Mouse (Mus musculus): ENCODE results near the gene Mc3r. TPM values are rescaled to one million over a fixed set of nuclear protein-coding genes. Genes with fewer than 3 reads are reported as not detected.

The Mc3r gene
- polyA plus RNA-seq, 1 experiment from 2014 or later: not detected

DNA sequence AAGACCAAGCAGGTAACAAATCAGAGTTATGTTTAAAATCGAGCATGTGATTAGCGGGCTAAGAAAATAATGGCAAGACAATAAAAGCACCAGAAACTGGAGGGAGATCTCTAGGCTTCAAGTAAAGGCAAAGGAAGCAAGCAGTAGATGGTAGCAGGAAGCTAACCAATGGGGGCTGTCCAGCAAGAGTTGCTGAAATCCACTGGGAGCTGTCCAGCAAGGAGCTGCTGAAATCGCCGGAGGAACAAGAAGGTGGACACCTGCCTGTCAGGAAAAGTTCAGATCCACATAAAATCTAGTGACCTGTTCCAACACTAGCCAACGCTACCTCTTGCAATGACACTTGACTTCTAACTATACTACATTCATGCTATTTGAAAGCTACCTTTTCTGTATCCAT is 7.3 kb upstream of the Mc3r start:
- Histone ChIP-seq H3K9ac (ENCODE audit: low read depth, low read length) (no peak overlapping the region), H3K36me3 (ENCODE audit: control insufficient read depth, insufficient read depth) (no peaks in the 10 kb centered on the region), H3K4me1 (replicated peaks; ENCODE audit: control insufficient read depth, insufficient read depth, low read length) (no peaks in the 10 kb centered on the region), H3K27me3 (replicated peaks; ENCODE audit: control insufficient read depth, insufficient read depth, low read length) (no peaks in the 10 kb centered on the region), H3K4me2 (replicated peaks; ENCODE audit: low read depth) (no peak overlapping the region), H3K9me3 (ENCODE audit: control insufficient read depth) (no peaks in the 10 kb centered on the region), H3K4me3 (ENCODE audit: low read depth, low read length) (no peak overlapping the region), H3K27ac (ENCODE audit: low read depth, low read length) (no peak overlapping the region)
- no peak for TF ChIP-seq CTCF (IDR thresholded peaks at IDR 0.05; ENCODE audit: low read depth)
- ATAC-seq: no peak
- 13% methylated on average over 5 of the region's 5 CpGs for WGBS

- Histone ChIP-seq H3K4me1 (replicated peaks; ENCODE audit: control insufficient read depth, insufficient read depth, low read length) (no peaks in the 10 kb centered on the region), H3K27ac (ENCODE audit: low read depth, low read length) (no peak overlapping the region), H3K4me2 (replicated peaks; ENCODE audit: low read depth) (no peak overlapping the region), H3K9me3 (ENCODE audit: control insufficient read depth) (no peaks in the 10 kb centered on the region), H3K4me3 (ENCODE audit: low read depth, low read length) (no peak overlapping the region), H3K36me3 (ENCODE audit: control insufficient read depth, insufficient read depth) (no peaks in the 10 kb centered on the region), H3K9ac (ENCODE audit: low read depth, low read length) (no peak overlapping the region), H3K27me3 (replicated peaks; ENCODE audit: control insufficient read depth, insufficient read depth, low read length) (0 out of 2 replicates have a peak, but pooled peaks cover 7% of the 10 kb centered on the region)
- TF ChIP-seq CTCF (IDR thresholded peaks at IDR 0.05; ENCODE audit: low read depth): no peak
- ATAC-seq: no peak
- 33% methylated on average over 8 of the region's 8 CpGs for WGBS
Observed at GRCm38 (mm10) chr2:172245497-172245896, 2.8 kb upstream of the Mc3r start.

DNA sequence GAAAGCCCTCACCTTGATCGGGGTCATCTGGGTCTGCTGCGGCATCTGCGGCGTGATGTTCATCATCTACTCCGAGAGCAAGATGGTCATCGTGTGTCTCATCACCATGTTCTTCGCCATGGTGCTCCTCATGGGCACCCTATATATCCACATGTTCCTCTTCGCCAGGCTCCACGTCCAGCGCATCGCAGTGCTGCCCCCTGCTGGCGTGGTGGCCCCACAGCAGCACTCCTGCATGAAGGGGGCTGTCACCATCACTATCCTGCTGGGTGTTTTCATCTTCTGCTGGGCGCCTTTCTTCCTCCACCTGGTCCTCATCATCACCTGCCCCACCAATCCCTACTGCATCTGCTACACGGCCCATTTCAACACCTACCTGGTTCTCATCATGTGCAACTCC is 1.0 kb downstream of the Mc3r start:
- 0 out of 2 replicates have a peak, but pooled peaks cover 7% of the 10 kb centered on the region for H3K27me3 ChIP-seq (replicated peaks; ENCODE audit: control insufficient read depth, insufficient read depth, low read length)
- no peaks in the 10 kb centered on the region for H3K4me1 ChIP-seq (replicated peaks; ENCODE audit: control insufficient read depth, insufficient read depth, low read length)
- no peak overlapping the region for H3K4me3 ChIP-seq (ENCODE audit: low read depth, low read length)
- no peak overlapping the region for H3K27ac ChIP-seq (ENCODE audit: low read depth, low read length)
- H3K36me3 ChIP-seq (ENCODE audit: control insufficient read depth, insufficient read depth): no peaks in the 10 kb centered on the region
- TF ChIP-seq CTCF (IDR thresholded peaks at IDR 0.05; ENCODE audit: low read depth): peak; percentile 52
- no peak for ATAC-seq
- 79% methylated on average over 14 of the region's 14 CpGs for WGBS
- H3K4me2 ChIP-seq (replicated peaks; ENCODE audit: low read depth): no peak overlapping the region
- H3K9me3 ChIP-seq (ENCODE audit: control insufficient read depth): no peaks in the 10 kb centered on the region
- H3K9ac ChIP-seq (ENCODE audit: low read depth, low read length): no peak overlapping the region

GRCm38 (mm10) chr2:172256418-172256817 is 8.1 kb downstream of the Mc3r start:
- Histone ChIP-seq H3K4me2 (replicated peaks; ENCODE audit: low read depth) (no peak overlapping the region), H3K4me1 (replicated peaks; ENCODE audit: control insufficient read depth, insufficient read depth, low read length) (no peaks in the 10 kb centered on the region), H3K27ac (ENCODE audit: low read depth, low read length) (no peak overlapping the region), H3K4me3 (ENCODE audit: low read depth, low read length) (no peak overlapping the region), H3K9me3 (ENCODE audit: control insufficient read depth) (no peaks in the 10 kb centered on the region), H3K9ac (ENCODE audit: low read depth, low read length) (no peak overlapping the region), H3K36me3 (ENCODE audit: control insufficient read depth, insufficient read depth) (no peaks in the 10 kb centered on the region), H3K27me3 (replicated peaks; ENCODE audit: control insufficient read depth, insufficient read depth, low read length) (no peaks in the 10 kb centered on the region)
- TF ChIP-seq CTCF (IDR thresholded peaks at IDR 0.05; ENCODE audit: low read depth): no peak
- no peak for ATAC-seq
- WGBS: 89% methylated on average over 6 of the region's 6 CpGs

DNA sequence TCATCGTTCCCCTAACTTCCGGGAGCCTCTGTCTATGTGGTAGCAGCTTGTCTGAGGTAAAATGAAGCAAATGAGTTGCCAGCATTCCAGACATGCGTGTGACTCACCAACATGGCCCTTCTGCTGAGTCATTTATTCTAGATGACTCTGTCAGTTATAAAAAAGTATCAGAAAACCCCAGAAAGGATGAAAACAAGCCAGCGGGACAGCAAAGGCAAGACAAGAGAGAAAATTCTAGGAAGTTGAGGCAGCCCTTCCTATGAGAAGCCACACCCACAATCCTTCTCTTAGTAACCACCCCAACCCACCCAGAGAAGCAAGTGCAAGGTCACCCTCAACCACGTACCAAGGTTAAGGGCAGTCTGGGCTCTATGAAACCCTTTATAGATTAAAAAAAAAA is 8.7 kb downstream of the Mc3r start:
- no peaks in the 10 kb centered on the region for H3K9me3 ChIP-seq (ENCODE audit: control insufficient read depth)
- H3K9ac ChIP-seq (ENCODE audit: low read depth, low read length): no peak overlapping the region
- no peak overlapping the region for H3K4me3 ChIP-seq (ENCODE audit: low read depth, low read length)
- 78% methylated on average over 5 of the region's 5 CpGs for WGBS
- no peak for ATAC-seq
- TF ChIP-seq CTCF (IDR thresholded peaks at IDR 0.05; ENCODE audit: low read depth): no peak
- H3K27me3 ChIP-seq (replicated peaks; ENCODE audit: control insufficient read depth, insufficient read depth, low read length): no peaks in the 10 kb centered on the region
- H3K4me2 ChIP-seq (replicated peaks; ENCODE audit: low read depth): no peak overlapping the region
- H3K36me3 ChIP-seq (ENCODE audit: control insufficient read depth, insufficient read depth): no peaks in the 10 kb centered on the region
- no peak overlapping the region for H3K27ac ChIP-seq (ENCODE audit: low read depth, low read length)
- no peaks in the 10 kb centered on the region for H3K4me1 ChIP-seq (replicated peaks; ENCODE audit: control insufficient read depth, insufficient read depth, low read length)

DNA sequence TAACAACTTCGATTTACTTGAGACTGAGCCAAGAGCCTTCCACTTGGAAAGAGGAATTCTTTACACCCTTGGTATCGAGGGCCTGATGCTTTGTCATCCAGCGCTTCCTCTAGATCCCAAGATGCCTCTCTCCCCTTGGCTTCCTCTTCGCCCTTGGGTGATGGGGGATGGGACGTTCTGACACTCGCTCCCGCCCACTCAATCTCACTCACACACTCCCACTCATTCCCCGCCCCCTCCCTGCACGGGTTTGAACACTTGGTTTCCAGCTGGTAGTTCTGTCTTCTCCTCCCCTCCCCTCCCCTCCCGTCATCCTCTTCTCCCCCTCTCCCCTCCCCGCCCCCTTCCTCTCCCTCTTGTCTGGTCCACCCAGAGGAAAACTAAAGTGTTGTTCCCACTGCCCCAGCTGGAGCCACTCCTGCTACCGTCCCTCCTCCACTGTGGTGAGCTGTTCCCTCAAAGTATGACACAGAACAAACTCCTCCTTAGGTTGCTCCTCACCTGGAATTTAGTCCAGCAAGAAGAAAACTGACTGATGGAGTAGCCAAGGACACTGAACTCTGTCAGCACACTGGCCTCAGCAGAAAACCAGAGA is 9.3 kb downstream of the Mc3r start:
- H3K4me1 ChIP-seq (replicated peaks; ENCODE audit: control insufficient read depth, insufficient read depth, low read length): no peaks in the 10 kb centered on the region
- H3K9me3 ChIP-seq (ENCODE audit: control insufficient read depth): no peaks in the 10 kb centered on the region
- H3K4me3 ChIP-seq (ENCODE audit: low read depth, low read length): no peak overlapping the region
- H3K27ac ChIP-seq (ENCODE audit: low read depth, low read length): no peak overlapping the region
- TF ChIP-seq CTCF (IDR thresholded peaks at IDR 0.05; ENCODE audit: low read depth): no peak
- ATAC-seq: no peak
- H3K9ac ChIP-seq (ENCODE audit: low read depth, low read length): no peak overlapping the region
- H3K27me3 ChIP-seq (replicated peaks; ENCODE audit: control insufficient read depth, insufficient read depth, low read length): no peaks in the 10 kb centered on the region
- 32% methylated on average over 12 of the region's 12 CpGs for WGBS
- H3K4me2 ChIP-seq (replicated peaks; ENCODE audit: low read depth): no peak overlapping the region
- H3K36me3 ChIP-seq (ENCODE audit: control insufficient read depth, insufficient read depth): no peaks in the 10 kb centered on the region

- WGBS: 71% methylated on average over 5 of the region's 5 CpGs
- Histone ChIP-seq H3K36me3 (ENCODE audit: control insufficient read depth, insufficient read depth) (no peaks in the 10 kb centered on the region), H3K27ac (ENCODE audit: low read depth, low read length) (no peak overlapping the region), H3K4me1 (replicated peaks; ENCODE audit: control insufficient read depth, insufficient read depth, low read length) (no peaks in the 10 kb centered on the region), H3K9me3 (ENCODE audit: control insufficient read depth) (no peaks in the 10 kb centered on the region), H3K4me3 (ENCODE audit: low read depth, low read length) (no peak overlapping the region), H3K9ac (ENCODE audit: low read depth, low read length) (no peak overlapping the region), H3K4me2 (replicated peaks; ENCODE audit: low read depth) (no peak overlapping the region), H3K27me3 (replicated peaks; ENCODE audit: control insufficient read depth, insufficient read depth, low read length) (no peaks in the 10 kb centered on the region)
- ATAC-seq: no peak
- no peak for TF ChIP-seq CTCF (IDR thresholded peaks at IDR 0.05; ENCODE audit: low read depth)
Observed at GRCm38 (mm10) chr2:172260064-172260463, 11.8 kb downstream of the Mc3r start.
